Mouse (Mus musculus) layer of hippocampus, adult 2 months (tissue): Measurements from ENCODE around the gene Rad9a. TPM values are rescaled to one million over a fixed set of nuclear protein-coding genes. Genes with fewer than 3 reads are reported as not detected.
"Not testable (repeated sequence)": the region's sequence is repeated elsewhere in the genome, so short reads cannot be mapped to it uniquely, and the experiment has no call there.

ENCODE experiments used
- DNase-seq, 2 experiments: peaks; one replicate each; pipeline ENCODE4 v3.0.0; 2022; ENCODE audit warnings: low spot score in 2 of 2
- H3K27ac ChIP-seq: fragments of 200-600 bp; 2 replicates; pipeline ENCODE4 v1.8.1; 2022
- H3K4me3 ChIP-seq: fragments of 200-600 bp; 2 replicates; pipeline ENCODE4 v1.8.1; 2022; ENCODE audit warnings: mild to moderate bottlenecking
- CTCF ChIP-seq: fragments of 200-600 bp; conservative IDR thresholded peaks from 2 replicates; pipeline ENCODE4 v1.8.1; 2022; ENCODE audit warnings: antibody characterized with exemption, mild to moderate bottlenecking, moderate library complexity
- long read RNA-seq, 2 experiments: library from polyadenylated mRNA; stranded (forward); transcript quantifications; one replicate each; pipeline ENCODE4 v2.0.0; 2021; ENCODE audit warnings: borderline mapping rate in 2 of 2
- total RNA-seq, 2 experiments: library from RNA; stranded (reverse); gene quantifications; 2 replicates each; pipeline ENCODE4 v1.2.3; 2021

The Rad9a gene
- 1 to 10 TPM; 8.1 to 8.7 TPM for total RNA-seq
- long read RNA-seq, experiment 1, partial matches to known transcripts, result 0 of 1 reads
- long read RNA-seq, experiment 1, other reads (novel, unspliced or antisense), result 0 of 1 reads
- long read RNA-seq, experiment 2, partial matches to known transcripts, result 1 of 9 reads
- long read RNA-seq, experiment 2, other reads (novel, unspliced or antisense), result 3 of 9 reads

- peak; percentile 93 to 95 for DNase-seq
- H3K4me3 ChIP-seq, result peak within 1 kb of the TSS; percentile 74
- peak within 1 kb of the TSS; percentile 96 for H3K27ac ChIP-seq
- no peak for TF ChIP-seq CTCF
Measured at GRCm38 (mm10) chr19:4201291-4201909, at the start of gene Rad9a. Rad9a (minus strand) TSS chr19:4201662.

GRCm38 (mm10) chr19:4248683-4249082 lies 47.2 kb upstream of the Rad9a start:
- not testable (repeated sequence) for DNase-seq, H3K27ac ChIP-seq

GRCm38 (mm10) chr19:4247010-4247409 lies 45.5 kb upstream of the Rad9a start:
- H3K27ac ChIP-seq, result no peak overlapping the region
- no peak for DNase-seq
- no peak overlapping the region for H3K4me3 ChIP-seq
- TF ChIP-seq CTCF, result peak; percentile 66

More at GRCm38 (mm10) chr19:4248683-4249082, 47.2 kb upstream of the Rad9a start:
- H3K4me3 ChIP-seq, result not testable (repeated sequence)

- TF ChIP-seq CTCF, result no peak
- no peak for DNase-seq
- no peak overlapping the region for H3K4me3 ChIP-seq
- no peak overlapping the region for H3K27ac ChIP-seq
Measured at GRCm38 (mm10) chr19:4244775-4245174, 43.3 kb upstream of the Rad9a start.

- TF ChIP-seq CTCF, result peak; percentile 41
- no peak for DNase-seq
- no peak overlapping the region for H3K4me3 ChIP-seq
- H3K27ac ChIP-seq, result no peak overlapping the region
Measured at GRCm38 (mm10) chr19:4242416-4242815, 41.0 kb upstream of the Rad9a start.

- no peak for TF ChIP-seq CTCF
- no peak for DNase-seq
- H3K4me3 ChIP-seq, result no peak overlapping the region
- no peak overlapping the region for H3K27ac ChIP-seq
Measured at GRCm38 (mm10) chr19:4240247-4240668, 38.8 kb upstream of the Rad9a start.

- H3K4me3 ChIP-seq, result no peak overlapping the region
- no peak for TF ChIP-seq CTCF
- no peak overlapping the region for H3K27ac ChIP-seq
- no peak for DNase-seq
Measured at GRCm38 (mm10) chr19:4234548-4234947, 33.1 kb upstream of the Rad9a start.

GRCm38 (mm10) chr19:4232651-4233050 lies 31.2 kb upstream of the Rad9a start:
- DNase-seq, result no peak
- no peak for TF ChIP-seq CTCF
- H3K27ac ChIP-seq, result peak overlapping the region; percentile 71
- H3K4me3 ChIP-seq, result peak overlapping the region; percentile 78; the same call in 1 of the 2 replicates

GRCm38 (mm10) chr19:4232186-4232572 lies 30.7 kb upstream of the Rad9a start:
- DNase-seq, result peak in 1 of 2 experiments; percentile 36
- Histone ChIP-seq H3K27ac (peak overlapping the region; percentile 96), H3K4me3 (peak overlapping the region; percentile 78)
- no peak for TF ChIP-seq CTCF

GRCm38 (mm10) chr19:4231253-4232185 lies 30.1 kb upstream of the Rad9a start, which contains the start of gene Pold4:
Pold4 (plus strand) TSS chr19:4231899.
- peak within 1 kb of the TSS; percentile 96 for H3K27ac ChIP-seq
- peak within 1 kb of the TSS; percentile 78 for H3K4me3 ChIP-seq
- DNase-seq, result peak; percentile 95 to 97
- TF ChIP-seq CTCF, result no peak

- H3K4me3 ChIP-seq, result no peak overlapping the region
- no peak for DNase-seq
- no peak for TF ChIP-seq CTCF
- peak overlapping the region; percentile 96 for H3K27ac ChIP-seq
Measured at GRCm38 (mm10) chr19:4230415-4230814, 29.0 kb upstream of the Rad9a start.

GRCm38 (mm10) chr19:4229451-4230076 lies 28.1 kb upstream of the Rad9a start:
- Histone ChIP-seq H3K27ac (peak overlapping the region; percentile 96), H3K4me3 (no peak overlapping the region)
- no peak for DNase-seq
- no peak for TF ChIP-seq CTCF
